ENCODE assay signal across 10 mouse cellular contexts in the genomic region with DNA sequence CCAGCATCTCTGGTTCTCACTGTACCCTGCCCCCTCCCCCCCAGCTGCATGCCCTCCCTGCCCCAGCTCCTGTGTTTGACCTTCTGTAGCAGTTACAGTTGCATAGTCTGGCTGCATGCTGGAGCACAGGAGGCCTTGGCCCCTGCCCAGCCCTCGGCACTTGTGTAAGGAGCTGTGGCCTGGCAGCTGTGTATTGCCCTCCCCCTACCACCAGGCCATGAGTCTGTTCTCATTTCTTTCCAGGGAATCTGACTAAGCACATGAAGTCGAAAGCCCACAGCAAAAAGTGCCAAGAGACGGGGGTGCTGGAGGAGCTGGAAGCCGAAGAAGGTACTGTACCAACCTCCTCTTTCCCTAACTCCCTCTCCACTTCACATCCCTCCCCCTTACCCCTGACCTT. TPM values are rescaled to one million over a fixed set of nuclear protein-coding genes. Genes with fewer than 3 reads are reported as not detected.
DNase-seq lines count a peak whose midpoint lies in the region; ATAC-seq and TF ChIP-seq lines count a peak whose summit lies in the region.
"Had no signal": no experiment of that assay in that cellular context is flagged by ENCODE, and none has a peak within 500 bp of the region (broad histone marks: within the 10 kb centered on the region; RNA-seq: fewer than 3 reads in every experiment).

No protein-coding gene starts in this region.

- no peak overlapping the region for H3K9ac ChIP-seq in liver, embryonic 16.5 days (ENCODE audit: low read depth, low read length)
- no peak overlapping the region for H3K9ac ChIP-seq in lung, postnatal 0 days (replicated peaks; ENCODE audit: low read depth)
- H3K9ac ChIP-seq in hindbrain, embryonic 13.5 days: no peak overlapping the region
- no peak overlapping the region for H3K9ac ChIP-seq in hindbrain, embryonic 11.5 days (ENCODE audit: low read depth, low read length)
- H3K9ac ChIP-seq: hindbrain, embryonic 14.5 days had no signal

- no peak for DNase-seq in liver
- peak; percentile 85 for DNase-seq in adrenal gland, adult 8-10 months
- DNase-seq in gastrocnemius, postnatal 10 days: peak; percentile 60
- peak; percentile 61 for DNase-seq in lung, postnatal 0 days (ENCODE audit: low spot score)
- DNase-seq in hindbrain, embryonic 11.5 days (ENCODE audit: low spot score): no peak
- DNase-seq in spleen, postnatal 10 days (ENCODE audit: low spot score in 2 of 2): no peak

- H3K4me3 ChIP-seq in liver, embryonic 16.5 days (ENCODE audit: low read depth, low read length): no peak overlapping the region
- H3K4me3 ChIP-seq in lung, postnatal 0 days (ENCODE audit: low read depth, low read length): no peak overlapping the region
- H3K4me3 ChIP-seq in hindbrain, embryonic 13.5 days: no peak overlapping the region
- no peak overlapping the region for H3K4me3 ChIP-seq in hindbrain, embryonic 11.5 days (ENCODE audit: low read depth, low read length)

- H3K4me1 ChIP-seq in liver, embryonic 16.5 days (ENCODE audit: control insufficient read depth, low read depth, low read length): no peaks in the 10 kb centered on the region; the same call in 1 of the 2 replicates
- H3K4me1 ChIP-seq in lung, postnatal 0 days (ENCODE audit: insufficient read depth, low read depth, low read length): no peaks in the 10 kb centered on the region; the same call in 1 of the 2 replicates
- peaks cover 16% of the 10 kb centered on the region for H3K4me1 ChIP-seq in hindbrain, embryonic 13.5 days (replicated peaks)
- H3K4me1 ChIP-seq in hindbrain, embryonic 11.5 days (replicated peaks; ENCODE audit: control insufficient read depth, insufficient read depth, low read length): no peaks in the 10 kb centered on the region

- ATAC-seq in liver, embryonic 16.5 days (ENCODE audit: low read depth): peak; percentile 50; the same call in 1 of the 2 replicates
- peak; percentile 42 for ATAC-seq in lung, postnatal 0 days
- no peak for ATAC-seq in hindbrain, embryonic 13.5 days (ENCODE audit: low FRiP score)
- ATAC-seq in hindbrain, embryonic 11.5 days (ENCODE audit: low FRiP score): no peak

- H3K27me3 ChIP-seq in liver, embryonic 16.5 days (ENCODE audit: control insufficient read depth, insufficient read depth, low read depth, low read length): no peaks in the 10 kb centered on the region
- H3K27me3 ChIP-seq in lung, postnatal 0 days (replicated peaks; ENCODE audit: insufficient read depth, low read length): no peaks in the 10 kb centered on the region
- H3K27me3 ChIP-seq in hindbrain, embryonic 13.5 days: 0 out of 2 replicates have a peak, but pooled peaks cover 5% of the 10 kb centered on the region
- no peaks in the 10 kb centered on the region for H3K27me3 ChIP-seq in hindbrain, embryonic 11.5 days (ENCODE audit: control insufficient read depth, insufficient read depth, low read length)

- H3K36me3 ChIP-seq in liver, embryonic 16.5 days (ENCODE audit: control insufficient read depth, insufficient read depth): no peaks in the 10 kb centered on the region
- H3K36me3 ChIP-seq in lung, postnatal 0 days (ENCODE audit: insufficient read depth, low read length): no peaks in the 10 kb centered on the region
- H3K36me3 ChIP-seq in hindbrain, embryonic 13.5 days: 0 out of 2 replicates have a peak, but pooled peaks cover 5% of the 10 kb centered on the region
- H3K36me3 ChIP-seq in hindbrain, embryonic 11.5 days (ENCODE audit: control insufficient read depth, insufficient read depth, low read length): no peaks in the 10 kb centered on the region

- H3K4me2 ChIP-seq in liver, embryonic 16.5 days (ENCODE audit: low read depth, low read length): no peak overlapping the region
- no peak overlapping the region for H3K4me2 ChIP-seq in lung, postnatal 0 days (replicated peaks; ENCODE audit: low read depth, low read length)
- no peak overlapping the region for H3K4me2 ChIP-seq in hindbrain, embryonic 13.5 days
- H3K4me2 ChIP-seq in hindbrain, embryonic 11.5 days (replicated peaks; ENCODE audit: low read depth, low read length): no peak overlapping the region
- H3K4me2 ChIP-seq: hindbrain, embryonic 14.5 days had no signal

- TF ChIP-seq CTCF in lung, postnatal 0 days (IDR thresholded peaks at IDR 0.05): no peak

- TF ChIP-seq EP300 in lung, postnatal 0 days (IDR thresholded peaks at IDR 0.05): no peak

- WGBS in liver, embryonic 16.5 days (ENCODE audit: insufficient replicate concordance): 50% methylated on average over 4 of the region's 4 CpGs
- WGBS in lung, postnatal 0 days: 35% methylated on average over 4 of the region's 4 CpGs
- WGBS in hindbrain, embryonic 13.5 days: 80% methylated on average over 4 of the region's 4 CpGs
- 91% methylated on average over 4 of the region's 4 CpGs for WGBS in hindbrain, embryonic 11.5 days

- H3K27ac ChIP-seq in liver, embryonic 16.5 days (ENCODE audit: low read length): no peak overlapping the region
- H3K27ac ChIP-seq in lung, postnatal 0 days (ENCODE audit: low read length): no peak overlapping the region
- H3K27ac ChIP-seq in hindbrain, embryonic 13.5 days: no peak overlapping the region
- no peak overlapping the region for H3K27ac ChIP-seq in hindbrain, embryonic 11.5 days (ENCODE audit: low read depth, low read length)
- H3K27ac ChIP-seq: hindbrain, embryonic 14.5 days had no signal

- no peaks in the 10 kb centered on the region for H3K9me3 ChIP-seq in liver, embryonic 16.5 days (replicated peaks; ENCODE audit: control insufficient read depth, low read length)
- no peaks in the 10 kb centered on the region for H3K9me3 ChIP-seq in lung, postnatal 0 days (ENCODE audit: low read length)
- no peaks in the 10 kb centered on the region for H3K9me3 ChIP-seq in hindbrain, embryonic 13.5 days
- no peaks in the 10 kb centered on the region for H3K9me3 ChIP-seq in hindbrain, embryonic 11.5 days (ENCODE audit: control insufficient read depth, low read length)

RNA-seq across cellular contexts. Expression of a gene that starts 33.0 kb away (rescaled TPM):
- polyA plus RNA-seq in liver, embryonic 16.5 days (2015; fragmentation: Nextera tagmentation; extraction: Ambion mirVana): 0.07 TPM in 1 of 2 replicates, not detected in the other
- total RNA-seq in adrenal gland, adult 8-10 months (2022): not detected
- total RNA-seq in gastrocnemius, postnatal 10 days (2021): not detected
- polyA plus RNA-seq in lung, postnatal 0 days (2015; fragmentation: Nextera tagmentation; extraction: Ambion mirVana): 0.12 and 0.18 TPM in 2 replicates
- polyA plus RNA-seq in hindbrain, embryonic 13.5 days (2015; fragmentation: Nextera tagmentation; extraction: Ambion mirVana): 0.12 TPM in 1 of 2 replicates, not detected in the other
- not detected in 2 replicates for polyA plus RNA-seq in hindbrain, embryonic 11.5 days (2014; fragmentation: Nextera tagmentation; extraction: Ambion mirVana)
- total RNA-seq: left cerebral cortex, postnatal 25 days had no signal
- polyA plus RNA-seq: hindbrain, embryonic 14.5 days had no signal

Comparison
In these comparisons a context has a peak if more than half of its experiments do, and no peak if none do; other contexts are left out.
1. ATAC-seq: peak in liver, embryonic 16.5 days (single experiment) and lung, postnatal 0 days (single experiment); none in hindbrain, embryonic 13.5 days (single experiment) and hindbrain, embryonic 11.5 days (single experiment).
2. DNase-seq: peak in adrenal gland, adult 8-10 months (single experiment), gastrocnemius, postnatal 10 days (single experiment) and lung, postnatal 0 days (single experiment); none in liver (single experiment), hindbrain, embryonic 11.5 days (single experiment) and spleen, postnatal 10 days (0 of 2).